13 mouse cellular contexts compared by ENCODE assay signal in genomic region chr8:73178434-73178833, GRCm38 (mm10).
DNase-seq lines count a peak whose midpoint lies in the region; ATAC-seq and TF ChIP-seq lines count a peak whose summit lies in the region.
"Had no signal": no experiment of that assay in that cellular context is flagged by ENCODE, and none has a peak within 500 bp of the region (broad histone marks: within the 10 kb centered on the region; RNA-seq: fewer than 3 reads in every experiment).

No protein-coding gene starts in this region.

- TF ChIP-seq CTCF in embryonic fibroblast, embryonic 13.5 days (IDR thresholded peaks at IDR 0.05; ENCODE audit: borderline replicate concordance, insufficient read depth, low read length), result no peak
- TF ChIP-seq CTCF in midbrain, postnatal 0 days (IDR thresholded peaks at IDR 0.05), result no peak

- no peak overlapping the region for H3K4me3 ChIP-seq in kidney, embryonic 16.5 days (ENCODE audit: low read length)
- H3K4me3 ChIP-seq in embryonic fibroblast, embryonic 13.5 days (ENCODE audit: insufficient read depth, low read length), result no peak overlapping the region
- no peak overlapping the region for H3K4me3 ChIP-seq in midbrain, postnatal 0 days (ENCODE audit: low read depth, low read length)
- H3K4me3 ChIP-seq: forebrain, embryonic 13.5 days; hindbrain, embryonic 10.5 days had no signal

- H3K27me3 ChIP-seq in kidney, embryonic 16.5 days (ENCODE audit: insufficient read depth, low read length), result no peaks in the 10 kb centered on the region
- no peaks in the 10 kb centered on the region for H3K27me3 ChIP-seq in midbrain, postnatal 0 days (ENCODE audit: insufficient read depth, low read length)
- H3K27me3 ChIP-seq: forebrain, embryonic 13.5 days had no signal

- H3K4me2 ChIP-seq in kidney, embryonic 16.5 days (replicated peaks; ENCODE audit: low read depth, low read length), result no peak overlapping the region
- no peak overlapping the region for H3K4me2 ChIP-seq in midbrain, postnatal 0 days (ENCODE audit: low read depth, low read length, poor library complexity, severe bottlenecking)
- H3K4me2 ChIP-seq: forebrain, embryonic 13.5 days; liver, embryonic 11.5 days had no signal

- ATAC-seq in kidney, embryonic 16.5 days (ENCODE audit: low FRiP score, low TSS enrichment), result peak; percentile 76; the same call in 1 of the 2 replicates
- no peak for ATAC-seq in midbrain, postnatal 0 days (ENCODE audit: low FRiP score)
- ATAC-seq: activated CD4-positive, CD25-positive, alpha-beta regulatory T cell, adult 4 months; forebrain, embryonic 13.5 days had no signal

- H3K4me1 ChIP-seq in kidney, embryonic 16.5 days (ENCODE audit: insufficient read depth, low read length), result peaks cover 5% of the 10 kb centered on the region; the same call in 1 of the 2 replicates
- peaks cover 8% of the 10 kb centered on the region for H3K4me1 ChIP-seq in embryonic fibroblast, embryonic 13.5 days (ENCODE audit: control insufficient read depth, insufficient read depth, low read length)
- H3K4me1 ChIP-seq in midbrain, postnatal 0 days (ENCODE audit: insufficient read depth, low read length), result no peaks in the 10 kb centered on the region
- H3K4me1 ChIP-seq: forebrain, embryonic 13.5 days; hindbrain, embryonic 10.5 days had no signal

- WGBS in kidney, embryonic 16.5 days, result 39% methylated on average over 1 of the region's 1 CpGs
- WGBS in midbrain, postnatal 0 days, result 88% methylated on average over 1 of the region's 1 CpGs

- peak; percentile 51 to 62 for DNase-seq in frontal cortex, adult 2 months (ENCODE audit: extremely low spot score in 1 of 2, low spot score in 1 of 2)
- no peak for DNase-seq in frontal cortex, postnatal 25 days (ENCODE audit: low spot score in 2 of 2)
- DNase-seq in kidney, postnatal 4 days, result no peak
- peak; percentile 84 for DNase-seq in 3T3-L1 (ENCODE audit: low read depth, low spot score)
- no peak for DNase-seq in ovary, postnatal 14 days (ENCODE audit: low spot score)
- no peak for DNase-seq in midbrain, postnatal 0 days (ENCODE audit: low spot score)
- DNase-seq: lung, postnatal 36 days had no signal

- no peak overlapping the region for H3K9ac ChIP-seq in kidney, embryonic 16.5 days (replicated peaks; ENCODE audit: low read length)
- H3K9ac ChIP-seq in midbrain, postnatal 0 days (replicated peaks; ENCODE audit: low read length, poor library complexity, severe bottlenecking), result no peak overlapping the region
- H3K9ac ChIP-seq: forebrain, embryonic 13.5 days had no signal

- no peak for TF ChIP-seq POLR2A in embryonic fibroblast, embryonic 13.5 days (IDR thresholded peaks at IDR 0.05; ENCODE audit: low read depth, low read length)

- H3K27ac ChIP-seq in kidney, embryonic 16.5 days (ENCODE audit: low read length), result no peak overlapping the region
- peak overlapping the region; percentile 59 for H3K27ac ChIP-seq in embryonic fibroblast, embryonic 13.5 days (ENCODE audit: insufficient read depth, low read length)
- no peak overlapping the region for H3K27ac ChIP-seq in midbrain, postnatal 0 days (ENCODE audit: low read depth, low read length)
- H3K27ac ChIP-seq: forebrain, embryonic 13.5 days; hindbrain, embryonic 10.5 days had no signal

- H3K9me3 ChIP-seq in kidney, embryonic 16.5 days (ENCODE audit: low read length), result no peaks in the 10 kb centered on the region
- H3K9me3 ChIP-seq in midbrain, postnatal 0 days (ENCODE audit: low read length), result no peaks in the 10 kb centered on the region
- H3K9me3 ChIP-seq: forebrain, embryonic 13.5 days; hindbrain, embryonic 10.5 days had no signal

- H3K36me3 ChIP-seq in kidney, embryonic 16.5 days (ENCODE audit: insufficient read depth, low read length), result no peaks in the 10 kb centered on the region
- no peaks in the 10 kb centered on the region for H3K36me3 ChIP-seq in midbrain, postnatal 0 days (ENCODE audit: insufficient read depth, low read length)
- H3K36me3 ChIP-seq: hindbrain, embryonic 10.5 days had no signal

Comparison
In these comparisons a context has a peak if more than half of its experiments do, and no peak if none do; other contexts are left out.
1. DNase-seq: peak in frontal cortex, adult 2 months (2 of 2) and 3T3-L1 (single experiment); none in frontal cortex, postnatal 25 days (0 of 2), kidney, postnatal 4 days (0 of 2), ovary, postnatal 14 days (single experiment) and midbrain, postnatal 0 days (single experiment).